Mouse (Mus musculus): ENCODE measurements at regions not wholly inside any gene's neighbourhood (a gene's known extent, or its start where the extent isn't known, plus 50 kb on each side); places are given as distances from the start of the nearest gene placed in this dataset.
"Not testable (repeated sequence)": the region's sequence is repeated elsewhere in the genome, so short reads cannot be mapped to it uniquely, and the experiment has no call there.

- DNase-seq: not testable (repeated sequence)
Measured at GRCm38 (mm10) chr1:184669173-184669572, 63.2 kb downstream of the Hlx start.

GRCm38 (mm10) chr1:184668428-184668827 is 64.0 kb downstream of the Hlx start:
- DNase-seq: no peak

- DNase-seq: no peak
Measured at GRCm38 (mm10) chr1:184668022-184668421, 64.4 kb downstream of the Hlx start.

GRCm38 (mm10) chr1:184665243-184665642 is 67.2 kb downstream of the Hlx start:
- no peak for DNase-seq

- DNase-seq: no peak
Measured at GRCm38 (mm10) chr1:184664098-184664375, 68.4 kb downstream of the Hlx start.

- no peak for DNase-seq
Measured at GRCm38 (mm10) chr1:184663300-184664097, 68.9 kb downstream of the Hlx start.

GRCm38 (mm10) chr1:184650541-184651105 is 81.8 kb downstream of the Hlx start:
- DNase-seq: no peak

- DNase-seq: no peak
Measured at GRCm38 (mm10) chr1:184647920-184648540, 84.4 kb downstream of the Hlx start.

- no peak for DNase-seq
Measured at GRCm38 (mm10) chr1:184644767-184645598, 87.4 kb downstream of the Hlx start.

- no peak for DNase-seq
Measured at GRCm38 (mm10) chr1:184630695-184631475, 101.5 kb downstream of the Hlx start.

- DNase-seq: no peak
Measured at GRCm38 (mm10) chr1:184629194-184629593, 103.2 kb downstream of the Hlx start.

- no peak for DNase-seq
Measured at GRCm38 (mm10) chr1:184628566-184629168, 103.8 kb downstream of the Hlx start.

- no peak for DNase-seq
Measured at GRCm38 (mm10) chr1:184622462-184622861, 110.0 kb downstream of the Hlx start.

- DNase-seq: no peak
Measured at GRCm38 (mm10) chr1:184621950-184622349, 110.5 kb downstream of the Hlx start.

GRCm38 (mm10) chr1:184617853-184618454 is 114.5 kb downstream of the Hlx start:
- no peak for DNase-seq

- no peak for DNase-seq
Measured at GRCm38 (mm10) chr1:184615991-184616390, 116.4 kb downstream of the Hlx start.

- DNase-seq: no peak
Measured at GRCm38 (mm10) chr1:184614699-184615415, 117.6 kb downstream of the Hlx start.

GRCm38 (mm10) chr1:184612880-184613279 is 119.5 kb downstream of the Hlx start:
- DNase-seq: no peak

GRCm38 (mm10) chr1:184608938-184609337 is 123.5 kb downstream of the Hlx start:
- no peak for DNase-seq

- no peak for DNase-seq
Measured at GRCm38 (mm10) chr1:184608338-184608737, 124.1 kb downstream of the Hlx start.

GRCm38 (mm10) chr1:184606541-184606940 is 125.9 kb downstream of the Hlx start:
- DNase-seq: no peak

All from cerebellum, adult 18-20 months (tissue).